Mouse (Mus musculus): ENCODE data around the gene Tnfrsf18.

DNA sequence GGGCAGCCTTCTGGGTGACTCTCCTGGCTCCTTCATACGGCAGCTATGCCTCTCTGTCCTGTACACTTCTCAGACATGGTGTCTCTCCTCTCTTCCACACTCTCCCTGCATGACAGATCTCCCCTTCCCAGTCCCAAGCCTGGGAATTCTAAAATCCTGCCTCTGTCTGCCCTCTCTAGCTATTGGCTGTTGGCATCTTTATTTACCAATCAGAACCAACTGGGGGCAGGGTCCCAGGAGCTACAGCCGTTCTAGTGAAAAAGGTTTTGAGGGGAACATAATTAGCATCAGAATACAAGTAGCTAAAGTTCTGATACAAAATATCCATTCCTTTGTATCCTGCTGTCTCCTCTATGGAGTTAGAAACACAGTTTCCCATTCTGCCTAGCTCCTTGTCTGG, 42.2 kb upstream of the Tnfrsf18 start:
- TF ChIP-seq CTCF (IDR thresholded peaks at IDR 0.05) (no peak), EP300 (IDR thresholded peaks at IDR 0.05) (no peak)

Data from lung, postnatal 0 days (tissue).